Mouse (Mus musculus) granulocyte monocyte progenitor cell, adult 5-6 weeks (primary cell): ENCODE measurements around the gene Mip. TPM values are rescaled to one million over a fixed set of nuclear protein-coding genes. Genes with fewer than 3 reads are reported as not detected.
A peak's percentile ranks its signal among the peaks of the same experiment; 100 is the strongest.
"Not testable (repeated sequence)": the region's sequence is repeated elsewhere in the genome, so short reads cannot be mapped to it uniquely, and the experiment has no call there.

ENCODE experiments used
- ATAC-seq: replicated peaks from 2 replicates; pipeline ENCODE4 v1.8.0; 2016; ENCODE audit warnings: mild to moderate bottlenecking, moderate TSS enrichment, inconsistent platforms; ENCODE audit not compliant: poor library complexity, severe bottlenecking
- total RNA-seq, 2 experiments: library from RNA; stranded (forward) in 1 of 2; stranded (reverse) in 1 of 2; fragments of 200-712, 200-1000 nt in 1 of 2; fragments of >200 nt in 1 of 2; fragmentation: Nextera tagmentation in 1 of 2; gene quantifications; 2 replicates each; pipeline ENCODE4 v1.2.3; 2014 to 2017

Gene Mip
- total RNA-seq (2014; fragmentation: Nextera tagmentation) (0.75 TPM in 1 of 2 replicates, not detected in the other), total RNA-seq (2017) (not detected in 2 replicates)

DNA sequence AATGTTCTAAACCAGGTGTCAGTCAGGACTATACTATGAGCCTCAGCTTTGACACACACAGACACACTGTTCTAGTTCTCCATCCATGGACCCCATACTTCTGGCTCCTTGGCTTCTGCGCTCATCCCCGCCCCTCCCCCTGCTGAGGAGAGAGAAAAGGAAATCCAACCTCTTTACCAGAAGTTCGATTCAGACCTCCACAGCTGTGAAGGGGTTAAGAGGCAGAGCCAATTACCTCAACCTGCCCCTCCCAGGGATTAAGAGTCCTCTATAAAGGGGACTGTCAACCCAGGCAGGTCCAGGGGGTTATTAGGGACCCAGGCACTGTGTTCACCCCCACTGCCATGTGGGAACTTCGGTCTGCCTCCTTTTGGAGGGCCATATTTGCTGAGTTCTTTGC, at the start of gene Mip:
TSS of gene Mip (plus strand) at position 301 of the 400 bp plus-strand sequence.
- no peak for ATAC-seq

DNA sequence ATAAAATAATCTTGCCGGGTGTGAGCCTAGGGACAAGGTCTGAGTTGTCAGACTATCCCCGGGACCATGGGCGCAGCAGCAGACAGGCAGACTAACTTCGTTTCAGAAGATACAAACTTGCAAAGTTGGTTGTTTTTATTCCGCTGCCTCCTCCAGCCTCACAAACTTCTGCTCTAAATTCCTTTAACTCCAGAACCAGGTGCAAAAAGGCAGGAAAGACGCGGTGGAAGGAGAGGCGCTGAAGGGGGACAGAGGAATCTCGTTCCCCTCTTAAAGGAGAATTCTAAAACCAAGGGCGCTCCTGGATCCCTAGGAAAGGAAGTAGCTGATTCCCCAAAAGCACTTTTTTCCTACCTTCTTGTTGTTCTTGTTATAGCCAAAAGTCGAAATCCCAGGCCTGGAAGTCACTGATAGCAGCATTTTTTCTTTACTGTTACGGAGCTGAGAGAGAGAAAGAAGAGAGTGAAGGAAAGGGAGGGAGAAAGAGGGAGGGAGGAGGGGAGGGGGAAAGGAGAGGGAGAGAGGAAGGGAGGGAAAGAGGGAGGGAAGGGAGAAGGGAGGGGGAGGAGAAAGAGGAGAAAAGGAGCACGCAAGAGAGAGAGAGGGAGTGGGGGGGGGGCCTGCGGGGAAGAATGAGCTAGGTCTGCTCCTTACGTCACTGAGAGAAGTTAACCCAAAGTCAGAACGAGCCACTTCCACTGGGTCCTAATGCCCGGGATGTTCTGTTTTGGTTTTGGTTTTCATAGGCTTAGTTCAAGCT, 49.5 kb upstream of the Mip start:
- peak; percentile 99 for ATAC-seq

DNA sequence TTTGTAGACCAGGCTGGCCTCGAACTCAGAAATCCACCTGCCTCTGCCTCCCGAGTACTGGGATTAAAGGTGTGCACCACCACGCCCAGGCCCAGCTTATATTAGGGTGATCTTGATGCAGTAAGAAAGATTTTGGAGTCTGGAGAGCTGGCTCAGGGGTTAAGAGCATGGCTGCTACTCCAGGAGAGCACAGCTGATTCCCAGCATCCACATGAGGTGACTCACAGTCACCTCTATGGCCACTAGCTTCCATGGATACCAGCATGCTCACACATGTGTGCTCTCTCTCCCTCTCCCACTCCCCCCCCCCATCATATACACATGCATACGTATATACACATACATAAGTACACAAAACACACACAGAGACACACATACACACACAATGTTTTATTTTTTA, 48.3 kb upstream of the Mip start:
- ATAC-seq, result no peak

- no peak for ATAC-seq
Measured at GRCm38 (mm10) chr10:128179989-128180388, 45.6 kb upstream of the Mip start, which contains the start of gene Rbms2. Gene Rbms2, minus strand, starts transcription at chr10:128180297.

GRCm38 (mm10) chr10:128184296-128184695, 41.3 kb upstream of the Mip start:
- ATAC-seq, result no peak

DNA sequence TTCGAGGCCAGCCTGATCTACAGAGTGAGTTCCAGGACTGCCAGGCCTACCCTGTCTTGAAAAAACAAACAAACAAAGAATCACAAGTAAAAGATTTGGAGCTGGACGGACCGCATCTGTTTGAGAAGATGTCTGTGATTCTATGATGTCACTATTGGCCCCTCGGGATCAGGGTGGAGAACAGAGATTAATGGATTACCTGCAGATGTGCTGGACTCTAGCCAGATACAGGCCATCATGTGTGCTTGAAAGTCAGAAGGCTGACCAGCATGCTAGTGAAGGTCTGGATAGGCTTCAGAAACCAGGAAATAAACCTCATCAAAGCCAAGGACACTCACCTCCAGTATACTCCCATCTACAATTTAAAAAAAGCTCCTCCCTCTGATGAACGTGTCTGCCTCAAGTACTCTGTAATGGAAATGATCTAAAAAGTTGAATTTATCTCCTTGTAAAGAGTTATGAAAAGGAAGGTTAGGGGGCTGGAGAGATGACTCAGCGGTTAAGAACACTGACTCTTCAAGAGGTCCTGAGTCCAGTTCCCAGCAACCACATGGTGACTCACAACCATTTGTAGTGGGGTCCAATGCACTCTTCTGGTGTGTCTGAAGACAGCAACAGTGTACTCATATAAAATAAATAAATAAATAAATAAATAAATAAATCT, 40.2 kb upstream of the Mip start:
- ATAC-seq, result no peak

DNA sequence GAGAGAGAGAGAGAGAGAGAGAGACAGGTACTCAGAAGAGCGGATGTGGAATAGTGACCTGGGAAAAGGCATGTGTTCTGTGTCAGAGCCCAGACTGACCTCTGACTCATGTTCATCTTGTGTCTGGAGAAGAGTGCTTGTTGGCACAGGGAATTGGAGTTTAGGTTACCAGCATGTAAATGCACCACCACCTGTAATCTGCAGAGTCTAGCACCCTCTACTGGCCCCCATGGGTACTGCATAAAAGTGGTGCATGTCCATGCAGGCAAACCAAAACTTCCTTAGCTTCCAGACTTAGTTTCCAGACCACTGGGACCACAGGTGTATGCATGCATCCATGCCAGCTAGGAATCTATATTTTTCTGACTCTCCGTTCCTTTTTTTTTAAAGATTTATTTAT, 39.7 kb upstream of the Mip start:
- peak; percentile 93 for ATAC-seq

GRCm38 (mm10) chr10:128187181-128187605, 38.4 kb upstream of the Mip start:
- no peak for ATAC-seq

DNA sequence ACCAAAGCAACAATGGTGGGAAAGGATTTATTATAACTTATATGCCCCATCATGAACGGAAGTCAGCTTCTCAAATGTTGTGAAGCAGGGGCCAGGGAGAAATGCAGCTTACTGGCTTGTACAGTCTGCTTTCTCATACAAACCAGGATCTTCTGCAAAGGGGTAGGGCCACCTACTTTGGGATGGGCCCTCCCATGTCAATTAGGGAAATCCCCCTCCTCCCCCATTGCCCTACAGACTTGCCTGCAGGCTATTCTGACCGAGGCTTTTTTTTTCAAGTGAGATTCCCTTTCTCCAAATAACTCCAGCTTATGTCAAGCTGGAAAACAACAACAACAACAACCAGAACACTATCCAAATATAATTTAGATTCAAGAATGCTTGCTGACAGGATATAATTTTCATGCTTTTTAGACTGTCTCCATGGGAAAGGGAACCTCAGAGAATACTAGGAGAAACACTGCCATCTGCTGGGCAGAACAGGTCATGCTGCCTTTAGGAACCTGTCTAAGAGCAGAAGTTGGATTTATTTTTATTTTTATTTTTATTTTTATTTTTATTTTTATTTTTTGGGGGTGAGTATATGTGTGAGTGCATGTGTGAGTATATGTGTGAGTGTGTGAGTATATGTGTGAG, 37.3 kb upstream of the Mip start:
- peak; percentile 74 for ATAC-seq

DNA sequence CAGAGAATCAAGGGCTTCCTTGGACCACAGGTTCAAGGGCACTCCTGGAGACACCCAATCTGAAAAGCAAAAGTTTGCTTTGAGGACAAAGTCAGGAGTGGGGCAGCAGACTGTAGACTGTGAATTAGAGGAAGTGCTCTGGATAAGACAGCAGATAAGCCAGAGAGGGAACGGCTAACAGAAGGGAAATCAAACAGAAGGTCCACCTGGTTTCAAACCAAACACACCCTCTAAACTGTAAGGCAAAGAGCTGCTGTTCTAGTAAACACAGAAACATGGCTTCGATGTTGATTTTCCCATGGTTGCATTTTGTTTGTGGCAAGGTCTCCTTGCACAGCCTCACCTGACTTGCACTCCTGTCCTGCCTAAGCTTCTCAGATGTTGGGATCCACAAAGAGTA, 34.2 kb upstream of the Mip start:
- no peak for ATAC-seq

DNA sequence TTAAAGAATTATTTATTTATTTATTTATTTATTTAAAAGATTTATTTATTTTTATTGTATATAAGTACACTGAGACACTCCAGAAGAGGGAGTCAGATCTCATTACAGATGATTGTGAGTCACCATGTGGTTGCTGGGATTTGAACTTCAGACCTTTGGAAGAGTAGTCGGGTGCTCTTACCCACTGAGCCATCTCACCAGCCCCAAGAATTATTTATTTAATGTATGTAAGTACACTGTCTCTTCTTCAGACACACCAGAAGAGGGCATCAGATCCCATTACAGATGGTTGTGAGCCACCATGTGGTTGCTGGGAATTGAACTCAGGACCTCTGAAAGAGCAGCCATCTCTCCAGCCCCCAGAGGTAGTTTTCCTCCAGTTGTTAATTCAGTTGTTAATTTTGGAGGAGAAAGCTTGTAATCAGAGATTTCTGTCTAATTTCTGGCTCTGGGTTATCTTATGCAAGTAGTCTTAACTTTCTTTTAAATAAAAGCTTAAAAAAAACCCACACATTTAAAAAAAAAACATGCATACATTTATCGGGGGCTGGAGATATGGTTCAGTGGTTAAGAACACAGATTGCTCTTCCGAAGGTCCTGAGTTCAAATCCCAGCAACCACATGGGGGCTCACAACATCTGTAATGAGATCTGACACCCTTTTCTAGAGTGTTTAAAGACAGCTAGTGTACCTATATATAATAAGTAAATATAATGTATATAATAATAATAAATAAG, 33.4 kb upstream of the Mip start:
- not testable (repeated sequence) for ATAC-seq

- ATAC-seq, result no peak
Measured at GRCm38 (mm10) chr10:128193113-128193512, 32.5 kb upstream of the Mip start.

DNA sequence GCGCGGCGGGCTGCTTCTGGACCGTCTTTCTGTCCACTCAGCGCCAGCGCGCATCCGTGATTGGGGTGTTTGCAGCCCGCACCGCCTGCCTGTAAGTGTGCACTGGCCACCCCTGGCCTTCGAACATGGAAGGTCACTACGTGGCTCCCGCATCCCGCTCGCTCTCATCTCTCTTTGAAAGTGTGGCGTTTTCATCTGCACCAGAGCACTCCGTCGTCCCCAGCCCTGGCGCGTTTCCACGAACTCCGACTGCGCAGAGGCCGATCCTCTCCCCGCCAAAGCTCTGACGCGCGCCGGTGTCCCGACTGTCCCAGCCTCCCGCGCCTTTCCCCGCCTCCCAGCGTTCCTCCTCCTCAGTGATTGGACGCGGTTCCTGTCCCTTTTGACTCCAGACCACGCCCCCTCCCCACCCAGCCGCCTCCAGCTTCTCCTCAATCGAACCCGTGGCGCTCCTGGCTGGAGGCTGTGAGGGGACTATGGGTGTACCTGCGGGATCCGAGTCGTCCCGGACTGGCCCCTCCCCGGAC, 31.6 kb upstream of the Mip start, which contains the start of gene Gls2:
TSS of gene Gls2 (plus strand) at position 434 of the 527 bp plus-strand sequence.
- ATAC-seq, result peak; percentile 98

DNA sequence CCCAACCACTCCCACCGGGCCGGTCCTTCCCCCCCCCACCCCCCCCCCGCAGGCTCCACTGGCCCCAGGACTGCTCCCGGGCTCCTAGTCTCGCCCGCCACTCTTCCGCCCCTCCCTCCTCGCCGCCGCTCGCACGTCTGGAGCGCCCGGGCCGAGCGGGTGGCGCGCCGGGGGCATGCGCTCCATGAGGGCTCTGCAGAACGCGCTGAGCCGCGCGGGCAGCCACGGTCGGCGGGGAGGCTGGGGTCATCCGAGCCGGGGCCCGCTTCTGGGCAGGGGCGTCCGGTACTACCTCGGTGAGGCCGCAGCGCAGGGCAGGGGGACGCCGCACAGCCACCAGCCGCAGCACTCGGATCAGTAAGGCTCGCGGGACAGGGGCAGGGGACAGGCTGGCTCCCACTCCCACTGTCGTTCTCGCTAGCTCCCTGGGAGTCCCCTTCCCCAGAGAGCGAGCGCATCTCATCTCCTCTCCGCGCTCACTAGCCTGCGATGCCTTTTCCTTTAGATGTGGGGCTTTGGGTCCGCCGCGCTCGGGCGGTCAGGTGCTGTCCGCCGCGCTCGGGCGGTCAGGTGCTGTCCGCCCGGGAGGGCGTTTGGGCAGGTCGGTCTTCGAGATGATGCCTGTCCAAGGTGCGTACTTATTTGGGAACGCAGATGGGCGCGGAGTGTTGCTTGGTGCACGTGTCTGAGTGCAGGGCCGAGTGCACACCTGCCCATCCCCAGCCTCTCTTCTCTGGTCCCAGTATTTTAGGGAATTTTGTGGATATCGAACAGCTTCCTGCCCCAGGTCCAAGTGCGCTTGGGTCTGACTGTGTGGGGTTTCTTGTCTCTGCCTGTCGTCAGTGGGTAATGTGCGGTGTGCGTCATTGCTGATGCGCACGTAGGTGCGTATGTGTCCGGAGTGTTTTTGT, 30.8 kb upstream of the Mip start:
- peak; percentile 55 for ATAC-seq

- ATAC-seq, result no peak
Measured at GRCm38 (mm10) chr10:128201856-128202255, 23.8 kb upstream of the Mip start.

DNA sequence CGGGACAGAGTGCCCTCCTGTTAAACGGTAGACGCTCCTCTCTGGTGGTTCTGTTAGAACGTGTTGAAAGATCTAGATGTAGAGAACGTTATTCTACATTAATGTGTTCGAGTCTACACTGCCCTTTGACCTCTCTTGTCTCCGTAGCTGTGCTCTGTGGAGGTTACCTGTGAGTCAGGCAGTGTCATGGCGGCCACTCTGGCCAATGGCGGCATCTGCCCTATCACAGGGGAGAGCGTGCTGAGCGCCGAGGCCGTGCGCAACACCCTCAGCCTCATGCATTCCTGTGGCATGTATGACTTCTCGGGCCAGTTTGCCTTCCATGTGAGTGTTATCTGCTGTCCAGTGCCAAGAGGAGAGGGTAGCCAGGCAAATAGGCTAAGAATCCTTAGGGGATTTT, 20.7 kb upstream of the Mip start:
- no peak for ATAC-seq

DNA sequence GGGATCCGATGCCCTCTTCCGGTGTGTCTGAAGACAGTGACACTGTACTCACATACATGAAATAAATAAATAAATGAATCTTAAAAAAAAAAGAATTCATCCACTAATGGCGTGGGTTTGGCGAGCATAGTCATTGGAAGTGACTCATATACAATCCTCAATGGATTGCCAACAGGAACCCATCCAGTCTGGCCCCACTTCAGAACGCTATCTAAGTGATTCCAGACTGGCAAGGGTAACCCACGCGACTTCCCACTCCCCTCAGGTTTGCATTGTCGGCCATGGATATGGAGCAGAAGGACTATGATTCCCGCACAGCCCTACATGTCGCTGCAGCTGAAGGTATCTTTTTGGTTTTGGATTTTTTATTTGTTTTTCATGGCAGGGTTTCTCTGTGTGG, 17.3 kb upstream of the Mip start:
- ATAC-seq, result no peak

GRCm38 (mm10) chr10:128209311-128210009, 16.2 kb upstream of the Mip start:
- no peak for ATAC-seq

DNA sequence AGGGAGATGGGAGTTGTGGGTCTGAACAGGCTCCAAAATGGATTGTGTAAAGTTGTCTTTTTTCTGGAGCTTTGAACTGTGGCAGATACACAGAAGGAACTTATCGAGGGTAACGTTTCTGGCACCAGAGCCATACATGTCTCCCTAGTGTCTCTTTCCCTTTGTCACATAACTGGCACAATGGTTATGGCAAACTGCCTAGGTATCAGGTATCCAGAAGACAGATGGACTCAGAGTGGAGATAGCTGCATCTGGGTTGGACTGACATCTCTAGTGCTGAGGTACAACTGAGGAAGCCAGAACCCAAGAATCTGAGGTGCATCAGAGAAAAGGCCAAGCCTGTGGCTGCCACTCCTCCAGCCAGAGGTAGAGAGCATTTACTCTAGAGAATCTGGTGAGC, 15.5 kb upstream of the Mip start:
- no peak for ATAC-seq
